Mouse (Mus musculus) lung, postnatal 0 days (tissue): ENCODE results near the gene Naa30. TPM values are rescaled to one million over a fixed set of nuclear protein-coding genes. Genes with fewer than 3 reads are reported as not detected.
A peak's percentile ranks its signal among the peaks of the same experiment; 100 is the strongest.

ENCODE experiments used
- ATAC-seq: fragments of 200-750 bp; cut with Nextera tagmentation; 2 replicates; pipeline ENCODE4 v1.8.0; 2017; ENCODE audit warnings: moderate library complexity
- DNase-seq: peaks from one replicate; pipeline ENCODE4 v3.0.0-alpha.2; 2016; ENCODE audit warnings: low spot score
- H3K27ac ChIP-seq: fragments of 300-500 bp; sonication (generic); 2 replicates; pipeline ENCODE4 v1.5.1; 2014; ENCODE audit warnings: antibody characterized with exemption, mild to moderate bottlenecking, low read length, mixed read lengths
- H3K27me3 ChIP-seq: fragments of 300-500 bp; sonication (generic); replicated peaks from 2 replicates; pipeline ENCODE4 v1.6.1; 2014; ENCODE audit warnings: low read length, mixed read lengths; ENCODE audit not compliant: insufficient read depth
- H3K36me3 ChIP-seq: fragments of 300-500 bp; sonication (generic); 2 replicates; pipeline ENCODE4 v1.6.1; 2014; ENCODE audit warnings: low read length, mixed read lengths; ENCODE audit not compliant: insufficient read depth
- H3K4me1 ChIP-seq: fragments of 300-500 bp; sonication (generic); 2 replicates; pipeline ENCODE4 v1.6.1; 2014; ENCODE audit warnings: antibody characterized with exemption, low read depth, low read length, mixed read lengths; ENCODE audit not compliant: insufficient read depth
- H3K4me2 ChIP-seq: fragments of 300-500 bp; sonication (generic); replicated peaks from 2 replicates; pipeline ENCODE4 v1.6.1; 2014; ENCODE audit warnings: low read depth, mild to moderate bottlenecking, low read length, moderate library complexity, mixed read lengths
- H3K4me3 ChIP-seq: fragments of 300-500 bp; sonication (generic); 2 replicates; pipeline ENCODE4 v1.5.1; 2014; ENCODE audit warnings: low read depth, low read length
- H3K9ac ChIP-seq: fragments of 300-500 bp; sonication (generic); replicated peaks from 2 replicates; pipeline ENCODE4 v1.6.1; 2014; ENCODE audit warnings: low read depth, mild to moderate bottlenecking
- H3K9me3 ChIP-seq: fragments of 300-500 bp; sonication (generic); 2 replicates; pipeline ENCODE4 v1.6.1; 2016; ENCODE audit warnings: low read length, mixed read lengths
- CTCF ChIP-seq: IDR thresholded peaks from 2 replicates; pipeline ENCODE4 v1.5.1; 2016; ENCODE audit warnings: antibody characterized with exemption, mild to moderate bottlenecking
- EP300 ChIP-seq: IDR thresholded peaks from 2 replicates; pipeline ENCODE4 v1.6.1; 2016; ENCODE audit warnings: antibody characterized with exemption, mild to moderate bottlenecking, control low read depth
- WGBS: fragments of 180-500 bp; shearing (Covaris S2); extraction: QIAGEN DNeasy Blood & Tissue Kit; methylation state at CpG from one replicate; pipeline ENCODE4 v1.1.7; 2014; 5-methylcytosine and 5-hydroxymethylcytosine counted together
- polyA plus RNA-seq: library from polyadenylated mRNA; unstranded; fragments of >200 nt; fragmentation: Nextera tagmentation; extraction: Ambion mirVana; gene quantifications from 2 replicates; pipeline ENCODE4 v1.2.1, GENCODE M21; 2015

The Naa30 gene
- polyA plus RNA-seq = 6.2 and 7.5 TPM in 2 replicates

- DNase-seq (peak; percentile 99), ATAC-seq (peak; percentile 96)
- Histone ChIP-seq H3K4me1 (peaks cover 13% of the 10 kb centered on the region; the same call in 1 of the 2 replicates), H3K9ac (peak within 1 kb of the TSS; percentile 93), H3K36me3 (no peaks in the 10 kb centered on the region), H3K9me3 (no peaks in the 10 kb centered on the region), H3K4me2 (peak within 1 kb of the TSS; percentile 98), H3K27ac (peak within 1 kb of the TSS; percentile 86), H3K27me3 (no peaks in the 10 kb centered on the region), H3K4me3 (peak within 1 kb of the TSS; percentile 92)
- TF ChIP-seq EP300 (no peak), CTCF (no peak)
- 2% methylated on average over 28 of the region's 86 CpGs for WGBS
These were observed at the start of gene Naa30 for GRCm38 (mm10) chr14:49171867-49172581. Naa30 (plus strand) TSS chr14:49172226.

GRCm38 (mm10) chr14:49127162-49127779, 44.8 kb upstream of the Naa30 start:
- Histone ChIP-seq H3K9me3 (no peaks in the 10 kb centered on the region), H3K27ac (no peak overlapping the region), H3K9ac (no peak overlapping the region), H3K36me3 (no peaks in the 10 kb centered on the region), H3K27me3 (no peaks in the 10 kb centered on the region), H3K4me1 (no peaks in the 10 kb centered on the region), H3K4me3 (no peak overlapping the region), H3K4me2 (no peak overlapping the region)
- TF ChIP-seq CTCF (no peak), EP300 (no peak)
- 73% methylated on average over 23 of the region's 23 CpGs for WGBS
- no peak for DNase-seq
- ATAC-seq = no peak

- no peak for TF ChIP-seq CTCF
- no peak for TF ChIP-seq EP300
- H3K4me1 ChIP-seq = no peaks in the 10 kb centered on the region
- H3K4me3 ChIP-seq = no peak overlapping the region
- H3K27me3 ChIP-seq = no peaks in the 10 kb centered on the region
- no peak overlapping the region for H3K27ac ChIP-seq
- ATAC-seq = no peak
- no peak overlapping the region for H3K9ac ChIP-seq
- WGBS = 36% methylated on average over 10 of the region's 10 CpGs
- H3K4me2 ChIP-seq = no peak overlapping the region
- no peak for DNase-seq
- no peaks in the 10 kb centered on the region for H3K9me3 ChIP-seq
- no peaks in the 10 kb centered on the region for H3K36me3 ChIP-seq
These were observed 43.3 kb upstream of the Naa30 start for GRCm38 (mm10) chr14:49128544-49129263.

- no peaks in the 10 kb centered on the region for H3K9me3 ChIP-seq
- no peak overlapping the region for H3K4me3 ChIP-seq
- H3K9ac ChIP-seq = no peak overlapping the region
- TF ChIP-seq EP300 (no peak), CTCF (no peak)
- WGBS = 81% methylated on average over 3 of the region's 3 CpGs
- DNase-seq (no peak), ATAC-seq (no peak)
- no peaks in the 10 kb centered on the region for H3K27me3 ChIP-seq
- H3K27ac ChIP-seq = no peak overlapping the region
- H3K36me3 ChIP-seq = no peaks in the 10 kb centered on the region
- H3K4me1 ChIP-seq = no peaks in the 10 kb centered on the region
- no peak overlapping the region for H3K4me2 ChIP-seq
These were observed 39.6 kb upstream of the Naa30 start for GRCm38 (mm10) chr14:49132391-49132790.

- no peaks in the 10 kb centered on the region for H3K4me1 ChIP-seq
- WGBS = 53% methylated on average over 1 of the region's 1 CpGs
- H3K4me3 ChIP-seq = no peak overlapping the region
- H3K27ac ChIP-seq = no peak overlapping the region
- no peak for DNase-seq
- no peaks in the 10 kb centered on the region for H3K9me3 ChIP-seq
- TF ChIP-seq CTCF = no peak
- TF ChIP-seq EP300 = no peak
- no peaks in the 10 kb centered on the region for H3K36me3 ChIP-seq
- H3K9ac ChIP-seq = no peak overlapping the region
- H3K27me3 ChIP-seq = no peaks in the 10 kb centered on the region
- ATAC-seq = no peak
- no peak overlapping the region for H3K4me2 ChIP-seq
These were observed 33.9 kb upstream of the Naa30 start for GRCm38 (mm10) chr14:49138171-49138570.

- H3K4me2 ChIP-seq = no peak overlapping the region
- no peaks in the 10 kb centered on the region for H3K36me3 ChIP-seq
- H3K9ac ChIP-seq = no peak overlapping the region
- no peak overlapping the region for H3K27ac ChIP-seq
- no peaks in the 10 kb centered on the region for H3K4me1 ChIP-seq
- H3K27me3 ChIP-seq = no peaks in the 10 kb centered on the region
- TF ChIP-seq EP300 = no peak
- TF ChIP-seq CTCF = no peak
- ATAC-seq (no peak), DNase-seq (no peak)
- H3K4me3 ChIP-seq = no peak overlapping the region
- no peaks in the 10 kb centered on the region for H3K9me3 ChIP-seq
- WGBS = 84% methylated on average over 7 of the region's 7 CpGs
These were observed 31.3 kb upstream of the Naa30 start for GRCm38 (mm10) chr14:49140756-49141155.
